Mouse (Mus musculus) testis, adult 2 months (tissue): ENCODE results near the gene Pdap1.

ENCODE experiments used
- CTCF ChIP-seq: fragments of 200-500 bp; IDR thresholded peaks from 2 replicates; pipeline ENCODE4 v1.5.1; 2012; ENCODE audit warnings: low read depth, mild to moderate bottlenecking, inconsistent platforms, low read length, moderate library complexity; ENCODE audit not compliant: control insufficient read depth, insufficient read depth, insufficient replicate concordance
- POLR2A ChIP-seq: fragments of 200-500 bp; IDR thresholded peaks from 2 replicates; pipeline ENCODE4 v1.6.1; 2012; ENCODE audit warnings: low read depth, mild to moderate bottlenecking, inconsistent platforms, low read length, moderate library complexity; ENCODE audit not compliant: control insufficient read depth

- TF ChIP-seq POLR2A: no peak
- no peak for TF ChIP-seq CTCF
These were observed 9.3 kb upstream of the Pdap1 start for GRCm38 (mm10) chr5:145149294-145149693.
